Mouse (Mus musculus) embryonic facial prominence, embryonic 13.5 days (tissue): ENCODE data around the gene Zfp217. TPM values are rescaled to one million over a fixed set of nuclear protein-coding genes. Genes with fewer than 3 reads are reported as not detected.

Experiments
- ATAC-seq: fragments of 200-750 bp; cut with Nextera tagmentation; 2 replicates; pipeline ENCODE4 v1.8.0; 2017; ENCODE audit warnings: low read depth; ENCODE audit not compliant: insufficient number of reproducible peaks, insufficient read depth, low FRiP score, low TSS enrichment
- H3K27ac ChIP-seq: fragments of 300-500 bp; sonication (generic); 2 replicates; pipeline ENCODE4 v1.5.1; 2015; ENCODE audit warnings: moderate library complexity, mild to moderate bottlenecking, inconsistent platforms
- H3K27me3 ChIP-seq: fragments of 300-500 bp; sonication (generic); 2 replicates; pipeline ENCODE4 v1.6.1; 2015; ENCODE audit warnings: mild to moderate bottlenecking, inconsistent platforms
- H3K36me3 ChIP-seq: fragments of 300-500 bp; sonication (generic); 2 replicates; pipeline ENCODE4 v1.6.1; 2015; ENCODE audit warnings: mild to moderate bottlenecking, inconsistent platforms
- H3K4me1 ChIP-seq: fragments of 300-500 bp; sonication (generic); 2 replicates; pipeline ENCODE4 v1.6.1; 2015; ENCODE audit warnings: inconsistent platforms
- H3K4me2 ChIP-seq: fragments of 300-500 bp; sonication (generic); 2 replicates; pipeline ENCODE4 v1.6.1; 2015; ENCODE audit warnings: moderate library complexity, mild to moderate bottlenecking, inconsistent platforms
- H3K4me3 ChIP-seq: fragments of 300-500 bp; sonication (generic); 2 replicates; pipeline ENCODE4 v1.5.1; 2015; ENCODE audit warnings: mild to moderate bottlenecking, inconsistent platforms
- H3K9ac ChIP-seq: fragments of 300-500 bp; sonication (generic); 2 replicates; pipeline ENCODE4 v1.6.1; 2015; ENCODE audit warnings: mild to moderate bottlenecking, inconsistent platforms
- H3K9me3 ChIP-seq: fragments of 300-500 bp; sonication (generic); 2 replicates; pipeline ENCODE4 v1.6.1; 2016; ENCODE audit warnings: inconsistent platforms
- WGBS: fragments of 180-500 bp; shearing (Covaris S2); methylation state at CpG from one replicate; pipeline ENCODE4 v1.1.7; 2015; ENCODE audit warnings: mixed read lengths; 5-methylcytosine and 5-hydroxymethylcytosine counted together
- polyA plus RNA-seq: library from polyadenylated mRNA; unstranded; fragments of >200 nt; fragmentation: Nextera tagmentation; extraction: Ambion mirVana; gene quantifications from 2 replicates; pipeline ENCODE4 v1.2.1, GENCODE M21; 2015

The Zfp217 gene
- polyA plus RNA-seq, 1 experiment from 2014 or later, result 4.7 TPM

DNA sequence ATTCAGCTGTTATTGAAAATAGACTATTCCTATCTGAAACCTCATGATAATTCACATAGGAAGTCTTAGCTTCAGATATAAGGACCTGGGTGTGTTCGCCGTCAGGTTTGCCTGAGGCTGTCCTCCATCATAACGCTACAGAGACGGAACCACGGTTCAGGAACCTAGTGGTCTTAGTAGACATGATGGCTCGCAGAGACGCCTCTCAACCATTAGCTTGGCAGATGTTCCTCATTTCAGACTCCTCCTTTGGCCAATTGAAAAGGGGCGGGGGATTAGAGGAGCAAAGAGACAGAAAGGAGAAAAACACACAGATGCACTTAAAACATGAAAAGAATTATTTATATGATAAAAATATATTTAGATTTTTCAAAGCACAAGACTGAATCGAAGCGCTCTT lies 69.9 kb downstream of the Zfp217 start:
- ATAC-seq, result no peak
- Histone ChIP-seq H3K4me3 (no peak overlapping the region), H3K9ac (no peak overlapping the region), H3K4me1 (peaks cover 29% of the 10 kb centered on the region), H3K9me3 (no peaks in the 10 kb centered on the region), H3K27me3 (no peaks in the 10 kb centered on the region), H3K27ac (no peak overlapping the region), H3K4me2 (no peak overlapping the region), H3K36me3 (no peaks in the 10 kb centered on the region)
- WGBS, result 54% methylated on average over 10 of the region's 10 CpGs

GRCm38 (mm10) chr2:170076941-170077490 lies 70.9 kb downstream of the Zfp217 start:
- Histone ChIP-seq H3K4me3 (no peak overlapping the region), H3K4me1 (peaks cover 29% of the 10 kb centered on the region), H3K9ac (no peak overlapping the region), H3K9me3 (no peaks in the 10 kb centered on the region), H3K27me3 (no peaks in the 10 kb centered on the region), H3K27ac (no peak overlapping the region), H3K4me2 (no peak overlapping the region), H3K36me3 (no peaks in the 10 kb centered on the region)
- no peak for ATAC-seq
- WGBS, result 31% methylated on average over 6 of the region's 6 CpGs

- Histone ChIP-seq H3K4me2 (peak overlapping the region; percentile 41), H3K4me1 (peaks cover 13% of the 10 kb centered on the region; the same call in 1 of the 2 replicates), H3K27ac (no peak overlapping the region; the same call in 1 of the 2 replicates), H3K36me3 (no peaks in the 10 kb centered on the region), H3K9me3 (no peaks in the 10 kb centered on the region), H3K9ac (no peak overlapping the region), H3K4me3 (no peak overlapping the region), H3K27me3 (no peaks in the 10 kb centered on the region)
- 43% methylated on average over 15 of the region's 15 CpGs for WGBS
- ATAC-seq, result no peak
Observed at GRCm38 (mm10) chr2:170070641-170071241, 77.2 kb downstream of the Zfp217 start.

DNA sequence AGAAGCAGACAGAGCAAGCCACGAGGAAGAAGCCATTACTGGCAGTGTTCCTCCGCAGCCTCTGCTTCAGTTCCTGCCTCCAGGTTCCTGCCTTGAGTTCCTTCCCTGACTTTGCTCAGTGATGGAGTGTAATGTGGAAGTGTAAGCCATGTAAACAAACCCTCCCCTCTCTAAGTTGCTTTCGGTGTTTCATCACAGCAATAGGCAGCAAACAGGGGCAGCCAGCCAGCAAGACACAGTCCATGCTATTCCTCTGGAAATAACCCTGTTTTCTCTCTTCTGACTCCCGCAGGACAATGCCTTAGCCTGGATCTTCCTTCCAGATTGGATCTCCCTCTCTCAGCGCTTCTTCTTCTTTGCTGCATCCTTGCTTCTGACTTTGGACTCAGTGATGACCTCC lies 77.9 kb downstream of the Zfp217 start:
- peaks cover 13% of the 10 kb centered on the region; the same call in 1 of the 2 replicates for H3K4me1 ChIP-seq
- H3K27ac ChIP-seq, result no peak overlapping the region
- no peaks in the 10 kb centered on the region for H3K27me3 ChIP-seq
- no peak overlapping the region for H3K9ac ChIP-seq
- H3K36me3 ChIP-seq, result no peaks in the 10 kb centered on the region
- H3K4me2 ChIP-seq, result no peak overlapping the region
- 92% methylated on average over 5 of the region's 5 CpGs for WGBS
- no peaks in the 10 kb centered on the region for H3K9me3 ChIP-seq
- no peak for ATAC-seq
- no peak overlapping the region for H3K4me3 ChIP-seq

GRCm38 (mm10) chr2:170062378-170062777 lies 85.5 kb downstream of the Zfp217 start:
- Histone ChIP-seq H3K9ac (no peak overlapping the region), H3K36me3 (no peaks in the 10 kb centered on the region), H3K4me2 (no peak overlapping the region), H3K4me1 (no peaks in the 10 kb centered on the region), H3K4me3 (no peak overlapping the region), H3K27ac (no peak overlapping the region), H3K27me3 (no peaks in the 10 kb centered on the region), H3K9me3 (0 out of 2 replicates have a peak, but pooled peaks cover 4% of the 10 kb centered on the region)
- ATAC-seq, result no peak
- WGBS, result 82% methylated on average over 3 of the region's 3 CpGs

GRCm38 (mm10) chr2:170060066-170060465 lies 87.8 kb downstream of the Zfp217 start:
- Histone ChIP-seq H3K9ac (no peak overlapping the region), H3K4me3 (no peak overlapping the region), H3K27me3 (no peaks in the 10 kb centered on the region), H3K27ac (no peak overlapping the region), H3K36me3 (no peaks in the 10 kb centered on the region), H3K9me3 (0 out of 2 replicates have a peak, but pooled peaks cover 4% of the 10 kb centered on the region), H3K4me2 (no peak overlapping the region), H3K4me1 (no peaks in the 10 kb centered on the region)
- no peak for ATAC-seq
- WGBS, result 65% methylated on average over 4 of the region's 4 CpGs

- no peak for ATAC-seq
- Histone ChIP-seq H3K9me3 (0 out of 2 replicates have a peak, but pooled peaks cover 4% of the 10 kb centered on the region), H3K4me1 (no peaks in the 10 kb centered on the region), H3K27ac (no peak overlapping the region), H3K9ac (no peak overlapping the region), H3K36me3 (no peaks in the 10 kb centered on the region), H3K4me2 (no peak overlapping the region), H3K27me3 (no peaks in the 10 kb centered on the region), H3K4me3 (no peak overlapping the region)
- WGBS, result 86% methylated on average over 14 of the region's 14 CpGs
Observed at GRCm38 (mm10) chr2:170058774-170059173, 89.1 kb downstream of the Zfp217 start.
